ENCODE assay signal across 12 mouse cellular contexts in the genomic region with DNA sequence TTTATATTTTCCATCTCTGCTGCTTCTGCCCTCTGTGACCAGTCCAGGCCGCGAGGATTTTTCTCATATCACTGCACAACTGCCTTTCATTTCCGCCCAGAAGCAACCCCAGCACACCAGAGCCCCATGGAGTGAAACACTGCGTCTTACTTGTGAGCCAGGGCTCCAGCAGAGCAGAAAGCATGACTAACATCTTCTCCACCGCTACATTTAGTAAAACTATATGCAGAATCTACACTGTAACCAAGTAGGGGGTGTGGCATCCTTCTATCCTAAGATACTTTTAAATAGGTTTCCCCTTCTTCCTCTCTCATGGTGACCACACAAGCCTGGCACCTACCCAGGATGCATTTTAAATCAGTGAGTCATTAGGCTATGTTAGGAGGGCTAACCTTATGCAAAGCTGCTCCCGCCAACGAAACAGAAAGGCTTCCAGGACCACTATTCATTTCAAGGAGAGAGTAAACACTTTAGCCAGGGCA. TPM values are rescaled to one million over a fixed set of nuclear protein-coding genes. Genes with fewer than 3 reads are reported as not detected.
DNase-seq lines count a peak whose midpoint lies in the region; ATAC-seq and TF ChIP-seq lines count a peak whose summit lies in the region.
"Had no signal": no experiment of that assay in that cellular context is flagged by ENCODE, and none has a peak within 500 bp of the region (broad histone marks: within the 10 kb centered on the region; RNA-seq: fewer than 3 reads in every experiment).

No protein-coding gene starts in this region.

- H3K27me3 ChIP-seq in heart, postnatal 0 days (ENCODE audit: control insufficient read depth, insufficient read depth, low read length): no peaks in the 10 kb centered on the region
- no peaks in the 10 kb centered on the region for H3K27me3 ChIP-seq in heart, embryonic 12.5 days (replicated peaks)
- no peaks in the 10 kb centered on the region for H3K27me3 ChIP-seq in hindbrain, embryonic 16.5 days (replicated peaks; ENCODE audit: control insufficient read depth, insufficient read depth, low read length)
- H3K27me3 ChIP-seq: embryonic facial prominence, embryonic 15.5 days; limb, embryonic 12.5 days; midbrain, embryonic 15.5 days had no signal

- no peaks in the 10 kb centered on the region for H3K9me3 ChIP-seq in heart, postnatal 0 days (replicated peaks; ENCODE audit: control insufficient read depth, low read length)
- H3K9me3 ChIP-seq in heart, embryonic 12.5 days (replicated peaks): no peaks in the 10 kb centered on the region
- no peaks in the 10 kb centered on the region for H3K9me3 ChIP-seq in hindbrain, embryonic 16.5 days (ENCODE audit: control insufficient read depth, low read length)
- H3K9me3 ChIP-seq: embryonic facial prominence, embryonic 15.5 days; limb, embryonic 12.5 days; midbrain, embryonic 15.5 days had no signal

- H3K4me1 ChIP-seq in heart, postnatal 0 days (ENCODE audit: control insufficient read depth, insufficient read depth): peaks cover 5% of the 10 kb centered on the region; the same call in 1 of the 2 replicates
- H3K4me1 ChIP-seq in heart, embryonic 12.5 days (replicated peaks): peaks cover 27% of the 10 kb centered on the region
- H3K4me1 ChIP-seq in hindbrain, embryonic 16.5 days (ENCODE audit: control insufficient read depth, insufficient read depth, low read depth, low read length): no peaks in the 10 kb centered on the region
- H3K4me1 ChIP-seq: embryonic facial prominence, embryonic 15.5 days; limb, embryonic 12.5 days; midbrain, embryonic 15.5 days had no signal

- H3K9ac ChIP-seq in heart, postnatal 0 days (replicated peaks; ENCODE audit: low read depth, low read length): no peak overlapping the region
- no peak overlapping the region for H3K9ac ChIP-seq in heart, embryonic 12.5 days
- no peak overlapping the region for H3K9ac ChIP-seq in hindbrain, embryonic 16.5 days (ENCODE audit: low read depth, low read length)
- H3K9ac ChIP-seq: embryonic facial prominence, embryonic 15.5 days; limb, embryonic 12.5 days; midbrain, embryonic 15.5 days had no signal

- no peak overlapping the region for H3K4me2 ChIP-seq in heart, postnatal 0 days (ENCODE audit: low read depth, low read length)
- H3K4me2 ChIP-seq in heart, embryonic 12.5 days: no peak overlapping the region
- no peak overlapping the region for H3K4me2 ChIP-seq in hindbrain, embryonic 16.5 days (ENCODE audit: low read length)
- H3K4me2 ChIP-seq: embryonic facial prominence, embryonic 15.5 days; limb, embryonic 12.5 days; midbrain, embryonic 15.5 days had no signal

- no peak overlapping the region for H3K4me3 ChIP-seq in heart, postnatal 0 days (ENCODE audit: low read depth, low read length)
- no peak overlapping the region for H3K4me3 ChIP-seq in heart, embryonic 12.5 days
- H3K4me3 ChIP-seq in macrophage (ENCODE audit: inconsistent target): peak overlapping the region; percentile 7; the same call in 1 of the 2 replicates
- H3K4me3 ChIP-seq in hindbrain, embryonic 16.5 days (ENCODE audit: low read length): no peak overlapping the region
- H3K4me3 ChIP-seq: embryonic facial prominence, embryonic 15.5 days; layer of hippocampus, adult 2 months; limb, embryonic 12.5 days; midbrain, embryonic 15.5 days had no signal

- TF ChIP-seq CTCF in heart, postnatal 0 days (IDR thresholded peaks at IDR 0.05; ENCODE audit: low read depth): no peak

- peak; percentile 19 for DNase-seq in heart, postnatal 0 days (ENCODE audit: low spot score)
- DNase-seq in 3T3-L1 (ENCODE audit: low read depth, low spot score): peak; percentile 100
- peak; percentile 12 for DNase-seq in brain, adult 2 months (ENCODE audit: low read depth, low spot score)
- DNase-seq in frontal cortex, postnatal 36 days (ENCODE audit: low spot score in 2 of 2): no peak
- no peak for DNase-seq in embryo, embryonic 11 days

- TF ChIP-seq EP300 in heart, postnatal 0 days (IDR thresholded peaks at IDR 0.05; ENCODE audit: low read depth): no peak

- H3K27ac ChIP-seq in heart, postnatal 0 days (ENCODE audit: low read depth): no peak overlapping the region
- no peak overlapping the region for H3K27ac ChIP-seq in heart, embryonic 12.5 days (ENCODE audit: poor library complexity, severe bottlenecking)
- peak overlapping the region; percentile 46 for H3K27ac ChIP-seq in macrophage
- H3K27ac ChIP-seq in hindbrain, embryonic 16.5 days (ENCODE audit: low read depth, low read length): no peak overlapping the region
- H3K27ac ChIP-seq: embryonic facial prominence, embryonic 15.5 days; layer of hippocampus, adult 2 months; limb, embryonic 12.5 days; midbrain, embryonic 15.5 days had no signal

- WGBS in heart, postnatal 0 days: 17% methylated on average over 7 of the region's 7 CpGs
- 45% methylated on average over 7 of the region's 7 CpGs for WGBS in heart, embryonic 12.5 days
- 8% methylated on average over 7 of the region's 7 CpGs for WGBS in macrophage (ENCODE audit: missing documents)
- WGBS in hindbrain, embryonic 16.5 days: 54% methylated on average over 7 of the region's 7 CpGs

- H3K79me2 ChIP-seq in macrophage (ENCODE audit: inconsistent target): no peaks in the 10 kb centered on the region

- H3K36me3 ChIP-seq in heart, postnatal 0 days (replicated peaks; ENCODE audit: control insufficient read depth, insufficient read depth, low read length): no peaks in the 10 kb centered on the region
- H3K36me3 ChIP-seq in heart, embryonic 12.5 days: no peaks in the 10 kb centered on the region
- no peaks in the 10 kb centered on the region for H3K36me3 ChIP-seq in macrophage (ENCODE audit: inconsistent target)
- H3K36me3 ChIP-seq in hindbrain, embryonic 16.5 days (ENCODE audit: control insufficient read depth, insufficient read depth, low read length): no peaks in the 10 kb centered on the region
- H3K36me3 ChIP-seq: embryonic facial prominence, embryonic 15.5 days; limb, embryonic 12.5 days; midbrain, embryonic 15.5 days had no signal

- ATAC-seq in heart, postnatal 0 days (ENCODE audit: insufficient read depth, low read depth): no peak
- no peak for ATAC-seq in heart, embryonic 12.5 days (ENCODE audit: insufficient number of reproducible peaks, low FRiP score)
- no peak for ATAC-seq in hindbrain, embryonic 16.5 days
- ATAC-seq: midbrain, embryonic 15.5 days had no signal

RNA-seq across cellular contexts. Expression of a gene that starts 35.4 kb away (rescaled TPM):
- total RNA-seq in heart, postnatal 0 days (2014; rRNA removed; ENCODE audit: low replicate concordance): 19.9 and 24.2 TPM in 2 replicates
- polyA plus RNA-seq in heart, postnatal 0 days (2015; fragmentation: Nextera tagmentation; extraction: Ambion mirVana): 18.2 and 20.8 TPM in 2 replicates
- 21.7 and 21.8 TPM in 2 replicates for polyA plus RNA-seq in heart, embryonic 12.5 days (2016; fragmentation: Nextera tagmentation; extraction: Ambion mirVana)
- 10 to 100 TPM in 21 of 26 experiments, 1 to 10 TPM in 5; 4.4 to 54.4 (median 39.2) TPM for total RNA-seq in macrophage (2018; cell fraction: chromatin; rRNA removed)
- total RNA-seq in macrophage (2018; cell fraction: cytosol; rRNA removed): 10 to 100 TPM; 11.9 to 25.9 (median 22.5) TPM
- 10 to 100 TPM in 23 of 26 experiments, 1 to 10 TPM in 3; 7.6 to 46.1 (median 27.1) TPM for total RNA-seq in macrophage (2018; cell fraction: nucleus; rRNA removed)
- polyA plus RNA-seq in macrophage (2018): 15.2 to 19.8 TPM (median 17.5 TPM) in 3 replicates
- polyA plus RNA-seq in hindbrain, embryonic 16.5 days (2015; fragmentation: Nextera tagmentation; extraction: Ambion mirVana): 21.7 and 22.5 TPM in 2 replicates

Comparison
In these comparisons a context has a peak if more than half of its experiments do, and no peak if none do; other contexts are left out.
1. DNase-seq: peak in heart, postnatal 0 days (single experiment), 3T3-L1 (single experiment) and brain, adult 2 months (single experiment); none in frontal cortex, postnatal 36 days (0 of 2) and embryo, embryonic 11 days (single experiment).